Mouse (Mus musculus): Measurements from ENCODE around the gene Eif3f. TPM values are rescaled to one million over a fixed set of nuclear protein-coding genes. Genes with fewer than 3 reads are reported as not detected.

Eif3f gene
- 351 and 1,291 TPM in 2 replicates for polyA plus RNA-seq (2012; ENCODE audit: insufficient read depth, low replicate concordance)

DNA sequence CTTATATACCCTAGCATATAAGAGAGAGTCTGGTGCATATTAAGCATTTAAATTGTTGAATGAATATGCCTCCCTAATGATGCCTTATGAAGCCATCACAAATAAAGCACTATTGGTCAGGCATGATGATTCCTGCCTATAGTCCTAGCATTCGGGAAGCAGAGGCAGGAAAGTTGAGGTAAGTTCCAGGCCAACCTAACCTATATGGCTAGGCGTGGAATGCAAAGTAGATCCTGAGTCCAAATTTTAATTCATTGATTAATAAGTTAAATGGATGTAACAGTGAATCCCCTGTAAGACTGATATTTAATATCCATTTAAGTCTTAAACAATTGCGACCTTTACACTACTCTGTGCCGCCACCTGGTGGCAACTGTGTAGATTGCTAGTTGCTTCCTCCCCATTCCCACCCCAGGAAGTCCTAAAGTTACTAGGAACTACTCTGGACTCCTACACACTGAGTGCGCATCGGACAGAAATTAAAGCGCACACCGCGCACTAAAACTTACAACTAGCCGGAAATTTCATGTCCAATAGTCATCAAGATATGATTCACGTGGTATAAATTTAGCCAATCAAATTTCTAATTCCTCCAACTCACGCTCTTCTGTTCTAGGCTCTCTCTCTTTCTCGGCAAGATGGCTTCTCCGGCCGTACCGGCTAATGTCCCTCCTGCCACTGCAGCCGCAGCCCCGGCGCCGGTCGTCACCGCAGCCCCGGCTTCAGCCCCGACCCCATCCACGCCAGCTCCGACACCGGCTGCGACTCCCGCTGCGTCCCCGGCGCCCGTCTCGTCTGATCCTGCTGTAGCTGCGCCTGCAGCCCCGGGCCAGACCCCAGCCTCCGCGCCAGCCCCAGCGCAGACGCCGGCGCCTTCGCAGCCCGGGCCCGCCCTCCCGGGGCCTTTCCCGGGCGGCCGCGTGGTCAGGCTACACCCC is at the start of gene Eif3f:
TSS of gene Eif3f (plus strand) at position 624 of the 938 bp plus-strand sequence.
- Histone ChIP-seq H3K4me3 (replicated peaks) (peak within 1 kb of the TSS; percentile 98), H3K27me3 (replicated peaks) (no peaks in the 10 kb centered on the region), H3K36me3 (replicated peaks; ENCODE audit: low read length) (peaks cover 38% of the 10 kb centered on the region), H3K9me3 (0 out of 2 replicates have a peak, but pooled peaks cover 5% of the 10 kb centered on the region), H3K4me1 (peaks cover 32% of the 10 kb centered on the region)
- TF ChIP-seq FLI1 (IDR thresholded peaks at IDR 0.05; ENCODE audit: low read length) (no peak), GATA1 (IDR thresholded peaks at IDR 0.05; ENCODE audit: borderline replicate concordance, low read length) (no peak)

GRCm38 (mm10) chr7:108884906-108885305 is 49.3 kb upstream of the Eif3f start, which contains the start of gene Olfr518:
Gene Olfr518, minus strand, starts transcription at chr7:108885006.
- TF ChIP-seq FLI1 (IDR thresholded peaks at IDR 0.05; ENCODE audit: low read length) (no peak), GATA1 (IDR thresholded peaks at IDR 0.05; ENCODE audit: borderline replicate concordance, low read length) (no peak)
- Histone ChIP-seq H3K36me3 (replicated peaks; ENCODE audit: low read length) (no peaks in the 10 kb centered on the region), H3K9me3 (no peaks in the 10 kb centered on the region), H3K27me3 (replicated peaks) (no peaks in the 10 kb centered on the region), H3K4me1 (no peaks in the 10 kb centered on the region), H3K4me3 (replicated peaks) (no peak within 1 kb of the TSS)

DNA sequence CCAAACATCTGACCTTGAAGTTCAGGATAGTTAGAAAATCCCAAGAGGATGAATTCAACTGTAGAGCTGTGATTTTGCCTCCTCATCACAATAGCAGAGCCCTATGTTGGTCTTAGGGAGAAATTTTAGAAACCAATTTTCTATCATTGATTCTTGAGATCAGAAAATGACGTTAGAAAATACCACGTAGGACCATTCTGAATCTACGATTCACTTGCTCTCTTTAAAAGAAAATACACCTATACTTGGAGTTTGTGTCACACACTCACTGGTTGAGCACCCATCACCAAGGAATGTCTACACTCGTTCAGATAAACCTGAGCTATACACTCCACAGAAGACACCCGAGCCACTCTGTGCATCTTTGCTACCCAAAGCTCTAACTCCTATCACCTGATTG is 39.9 kb upstream of the Eif3f start, which contains the start of gene Olfr519:
TSS of gene Olfr519 (minus strand) at position 101 of the 400 bp plus-strand sequence.
- no peaks in the 10 kb centered on the region for H3K27me3 ChIP-seq (replicated peaks)
- TF ChIP-seq GATA1 (IDR thresholded peaks at IDR 0.05; ENCODE audit: borderline replicate concordance, low read length) (no peak), FLI1 (IDR thresholded peaks at IDR 0.05; ENCODE audit: low read length) (no peak)
- H3K4me1 ChIP-seq, result no peaks in the 10 kb centered on the region
- no peak within 1 kb of the TSS for H3K4me3 ChIP-seq (replicated peaks)
- H3K9me3 ChIP-seq, result no peaks in the 10 kb centered on the region
- H3K36me3 ChIP-seq (replicated peaks; ENCODE audit: low read length), result no peaks in the 10 kb centered on the region

DNA sequence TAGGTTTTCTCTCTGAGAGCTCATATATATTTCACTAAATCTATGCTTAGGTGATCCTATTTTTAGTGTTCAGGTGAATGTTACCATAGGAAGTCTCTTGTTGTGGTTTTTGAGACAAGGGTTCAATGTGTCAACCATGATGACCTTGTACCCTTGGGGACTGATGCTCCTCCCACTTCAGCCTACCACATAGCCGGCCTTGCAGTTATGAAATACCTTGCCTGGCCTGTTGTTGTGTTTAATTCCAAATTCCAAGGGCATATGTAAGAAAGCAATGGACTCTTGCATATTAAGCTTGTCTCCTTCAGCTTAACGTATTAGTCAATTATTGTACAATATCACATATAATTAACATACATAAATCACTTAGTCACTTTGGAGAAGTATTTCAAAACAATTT is 30.2 kb upstream of the Eif3f start:
- Histone ChIP-seq H3K36me3 (replicated peaks; ENCODE audit: low read length) (no peaks in the 10 kb centered on the region), H3K4me3 (replicated peaks) (no peak overlapping the region), H3K27me3 (replicated peaks) (no peaks in the 10 kb centered on the region), H3K9me3 (no peaks in the 10 kb centered on the region), H3K4me1 (no peaks in the 10 kb centered on the region)
- no peak for TF ChIP-seq FLI1 (IDR thresholded peaks at IDR 0.05; ENCODE audit: low read length)

DNA sequence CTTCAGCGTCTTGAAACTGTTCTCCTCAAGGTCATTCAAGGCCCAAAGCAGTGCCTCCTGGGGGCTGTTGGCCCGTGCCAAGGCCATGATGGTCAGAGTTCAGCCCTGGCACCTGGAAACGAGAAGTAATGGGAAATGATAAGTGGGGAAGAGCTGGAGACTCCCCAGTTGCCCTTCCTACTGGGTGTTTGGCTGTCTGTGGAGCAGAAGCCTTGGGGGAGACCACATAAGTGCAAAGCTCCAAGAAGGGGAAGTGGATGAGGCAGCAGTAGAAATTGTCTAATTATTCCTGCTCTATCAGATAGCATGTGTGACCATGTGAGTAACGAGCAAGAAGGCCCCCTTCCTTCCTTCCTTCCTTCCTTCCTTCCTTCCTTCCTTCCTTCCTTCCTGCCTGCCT is 7.2 kb upstream of the Eif3f start:
- no peaks in the 10 kb centered on the region for H3K9me3 ChIP-seq
- no peaks in the 10 kb centered on the region for H3K27me3 ChIP-seq (replicated peaks)
- H3K4me3 ChIP-seq (replicated peaks), result no peak overlapping the region
- peaks cover 24% of the 10 kb centered on the region for H3K4me1 ChIP-seq
- H3K36me3 ChIP-seq (replicated peaks; ENCODE audit: low read length), result no peaks in the 10 kb centered on the region
- TF ChIP-seq GATA1 (IDR thresholded peaks at IDR 0.05; ENCODE audit: borderline replicate concordance, low read length), result no peak

DNA sequence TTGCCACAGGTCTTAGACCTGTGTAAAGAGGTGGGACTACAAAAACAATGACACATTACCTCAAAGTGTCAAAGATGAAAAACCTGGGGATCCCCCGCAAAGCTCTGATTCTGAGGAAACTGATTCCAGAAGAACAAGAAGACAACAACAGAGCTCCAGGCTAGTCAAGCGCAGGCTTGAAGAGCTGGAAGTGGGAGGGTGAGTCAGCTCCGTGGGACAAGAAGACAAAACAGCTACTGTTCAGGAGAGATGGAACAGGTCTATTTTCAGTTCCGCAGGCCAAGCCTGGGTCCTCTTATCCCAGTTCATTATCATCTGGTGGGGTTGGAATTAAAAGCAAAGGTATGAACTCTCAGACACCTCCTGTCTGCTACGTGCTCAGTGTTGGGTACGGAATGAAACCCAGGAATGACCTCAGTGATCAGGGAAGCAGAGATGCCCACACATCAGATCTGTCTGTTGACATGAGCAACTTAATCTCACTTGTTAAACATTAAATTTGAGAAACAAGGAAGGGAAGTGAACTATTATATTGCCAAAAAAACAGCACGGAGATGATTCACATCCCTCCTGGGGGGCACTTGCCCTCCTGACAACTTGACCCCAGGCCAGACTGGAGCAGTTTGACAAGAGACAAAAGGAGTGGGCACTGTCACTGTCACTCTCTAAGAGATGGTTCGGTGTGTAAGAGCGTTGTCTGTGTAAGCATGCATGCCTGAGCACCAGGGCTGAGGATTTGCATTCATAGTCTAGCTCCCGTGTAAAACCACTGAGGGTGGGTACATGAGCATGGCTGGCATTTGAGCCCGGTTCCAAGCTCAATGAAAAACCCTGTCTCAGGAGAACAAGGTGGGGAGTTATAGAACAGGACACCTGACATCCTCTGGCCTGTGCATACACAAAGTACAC is 5.7 kb upstream of the Eif3f start:
- H3K9me3 ChIP-seq, result no peaks in the 10 kb centered on the region
- H3K27me3 ChIP-seq (replicated peaks), result no peaks in the 10 kb centered on the region
- no peak for TF ChIP-seq FLI1 (IDR thresholded peaks at IDR 0.05; ENCODE audit: low read length)
- no peak for TF ChIP-seq GATA1 (IDR thresholded peaks at IDR 0.05; ENCODE audit: borderline replicate concordance, low read length)
- peaks cover 24% of the 10 kb centered on the region for H3K4me1 ChIP-seq
- no peaks in the 10 kb centered on the region for H3K36me3 ChIP-seq (replicated peaks; ENCODE audit: low read length)
- H3K4me3 ChIP-seq (replicated peaks), result no peak overlapping the region

- Histone ChIP-seq H3K36me3 (replicated peaks; ENCODE audit: low read length) (no peaks in the 10 kb centered on the region), H3K4me1 (peaks cover 27% of the 10 kb centered on the region), H3K4me3 (replicated peaks) (peak within 1 kb of the TSS; percentile 50), H3K27me3 (replicated peaks) (no peaks in the 10 kb centered on the region), H3K9me3 (no peaks in the 10 kb centered on the region)
- no peak for TF ChIP-seq GATA1 (IDR thresholded peaks at IDR 0.05; ENCODE audit: borderline replicate concordance, low read length)
- TF ChIP-seq FLI1 (IDR thresholded peaks at IDR 0.05; ENCODE audit: low read length), result no peak
Observed at GRCm38 (mm10) chr7:108929726-108930393, 4.4 kb upstream of the Eif3f start, which contains the start of gene Nlrp10. Gene Nlrp10, minus strand, starts transcription at chr7:108930178.

DNA sequence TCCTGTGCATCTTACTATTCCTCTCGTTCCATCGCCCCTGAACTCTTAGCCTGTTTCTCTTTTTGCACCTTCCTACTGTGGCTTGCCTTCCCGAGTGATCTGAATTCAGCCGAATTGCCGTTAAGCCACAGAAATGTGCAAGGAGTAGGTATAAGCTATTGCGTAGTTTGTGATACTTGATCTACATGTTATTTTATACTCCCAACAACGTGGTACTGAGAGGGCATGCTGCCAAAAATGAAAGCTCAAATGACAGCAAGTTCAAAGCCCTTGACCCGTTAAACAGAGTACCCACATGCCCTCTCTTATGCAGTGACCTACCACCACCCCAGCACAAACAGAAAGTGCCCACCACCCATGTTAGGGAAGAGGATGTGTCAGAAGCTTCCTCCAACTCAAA is 619 bp downstream of the Eif3f start:
- Histone ChIP-seq H3K36me3 (replicated peaks; ENCODE audit: low read length) (peaks cover 45% of the 10 kb centered on the region), H3K4me3 (replicated peaks) (peak overlapping the region; percentile 98), H3K27me3 (replicated peaks) (no peaks in the 10 kb centered on the region), H3K9me3 (0 out of 2 replicates have a peak, but pooled peaks cover 5% of the 10 kb centered on the region), H3K4me1 (peaks cover 26% of the 10 kb centered on the region)
- TF ChIP-seq GATA1 (IDR thresholded peaks at IDR 0.05; ENCODE audit: borderline replicate concordance, low read length), result no peak
- no peak for TF ChIP-seq FLI1 (IDR thresholded peaks at IDR 0.05; ENCODE audit: low read length)

DNA sequence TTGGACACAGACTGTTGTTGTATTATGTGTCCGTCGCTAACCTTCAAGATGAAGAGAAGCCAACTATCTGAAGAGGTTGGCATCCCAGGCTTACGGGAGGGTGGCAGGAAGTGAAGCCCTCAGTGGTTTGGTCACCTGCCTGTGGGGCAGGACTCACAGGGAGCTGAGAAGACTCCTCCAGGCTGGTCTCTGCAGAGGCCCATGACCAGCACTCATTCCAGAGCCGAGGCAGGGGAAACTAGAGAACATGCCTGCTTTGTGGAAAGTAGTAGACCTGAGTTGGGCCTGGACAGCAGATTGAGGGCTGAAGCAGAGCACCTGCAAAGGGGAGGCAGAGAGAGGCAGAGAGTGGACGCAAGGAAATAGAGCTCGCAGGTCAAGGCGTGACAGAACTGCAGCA is 1.2 kb downstream of the Eif3f start:
- Histone ChIP-seq H3K4me3 (replicated peaks) (peak overlapping the region; percentile 98), H3K27me3 (replicated peaks) (no peaks in the 10 kb centered on the region), H3K4me1 (peaks cover 23% of the 10 kb centered on the region), H3K36me3 (replicated peaks; ENCODE audit: low read length) (peaks cover 51% of the 10 kb centered on the region), H3K9me3 (0 out of 2 replicates have a peak, but pooled peaks cover 5% of the 10 kb centered on the region)
- no peak for TF ChIP-seq FLI1 (IDR thresholded peaks at IDR 0.05; ENCODE audit: low read length)
- TF ChIP-seq GATA1 (IDR thresholded peaks at IDR 0.05; ENCODE audit: borderline replicate concordance, low read length), result no peak
